ENCODE assay signal across 13 mouse cellular contexts in the genomic region with DNA sequence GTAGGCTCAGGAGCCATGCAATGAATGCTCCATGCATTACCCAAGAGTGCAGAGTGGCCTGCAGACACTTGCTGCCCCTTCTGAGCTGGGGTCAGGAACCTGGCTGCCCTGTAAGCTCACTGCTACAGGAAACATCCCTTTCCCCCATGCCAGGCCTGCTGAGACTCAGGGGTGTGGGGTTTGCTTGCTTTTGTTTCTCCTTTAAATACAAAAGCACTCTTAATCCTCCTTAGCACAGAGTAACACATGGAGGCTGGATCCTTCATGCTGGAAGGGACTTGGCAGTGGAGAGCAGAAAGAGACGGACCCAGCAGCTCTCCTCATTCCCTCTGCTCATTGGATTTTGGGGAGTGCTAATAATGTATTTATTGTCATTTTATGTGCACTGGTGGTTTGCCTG.
A peak's percentile ranks its signal among the peaks of the same experiment; 100 is the strongest.
DNase-seq lines count a peak whose midpoint lies in the region; ATAC-seq lines count a peak whose summit lies in the region.
"Had no signal": no experiment of that assay in that cellular context is flagged by ENCODE, and none has a peak within 500 bp of the region (broad histone marks: within the 10 kb centered on the region; RNA-seq: fewer than 3 reads in every experiment).

No protein-coding gene starts in this region.

- no peak overlapping the region for H3K4me2 ChIP-seq in neural tube, embryonic 15.5 days
- H3K4me2 ChIP-seq in midbrain, embryonic 11.5 days: peak overlapping the region; percentile 24; the same call in 1 of the 2 replicates

- no peak overlapping the region for H3K9ac ChIP-seq in neural tube, embryonic 15.5 days (replicated peaks)
- H3K9ac ChIP-seq in midbrain, embryonic 11.5 days (ENCODE audit: low read length): peak overlapping the region; percentile 36; the same call in 1 of the 2 replicates

- peak overlapping the region; percentile 13; the same call in 1 of the 2 replicates for H3K27ac ChIP-seq in neural tube, embryonic 15.5 days (replicated peaks)
- peak overlapping the region; percentile 83 for H3K27ac ChIP-seq in forebrain, embryonic 10.5 days
- peak overlapping the region; percentile 30; the same call in 1 of the 2 replicates for H3K27ac ChIP-seq in midbrain, embryonic 11.5 days (ENCODE audit: low read depth, low read length)
- H3K27ac ChIP-seq: stomach, postnatal 0 days had no signal

- H3K4me3 ChIP-seq in neural tube, embryonic 15.5 days (replicated peaks): no peak overlapping the region
- H3K4me3 ChIP-seq in forebrain, embryonic 10.5 days: peak overlapping the region; percentile 18; the same call in 1 of the 2 replicates
- H3K4me3 ChIP-seq in midbrain, embryonic 11.5 days (ENCODE audit: low read depth, low read length): no peak overlapping the region

- no peak for DNase-seq in neural tube, embryonic 10.5 days (ENCODE audit: extremely low spot score, low spot score)
- peak; percentile 68 for DNase-seq in forebrain, embryonic 10.5 days (ENCODE audit: extremely low spot score, low spot score)
- DNase-seq in midbrain, embryonic 11.5 days (ENCODE audit: low spot score, missing footprints): peak; percentile 96
- no peak for DNase-seq in layer of hippocampus, postnatal 10 days (ENCODE audit: low spot score in 2 of 2)
- no peak for DNase-seq in cerebellum, postnatal 36 days
- DNase-seq: adrenal gland, postnatal 14 days; thymus, postnatal 36 days had no signal

- no peak for ATAC-seq in neural tube, embryonic 15.5 days (ENCODE audit: low FRiP score)
- peak; percentile 70 for ATAC-seq in midbrain, embryonic 11.5 days (ENCODE audit: low FRiP score)
- ATAC-seq in frontal cortex, adult (ENCODE audit: low TSS enrichment): no peak
- ATAC-seq: intestine, embryonic 16.5 days; lung, postnatal 0 days; Patski had no signal

- H3K9me3 ChIP-seq in neural tube, embryonic 15.5 days (replicated peaks): no peaks in the 10 kb centered on the region
- no peaks in the 10 kb centered on the region for H3K9me3 ChIP-seq in forebrain, embryonic 10.5 days
- H3K9me3 ChIP-seq in midbrain, embryonic 11.5 days (ENCODE audit: control insufficient read depth, low read length): no peaks in the 10 kb centered on the region

- no peaks in the 10 kb centered on the region for H3K27me3 ChIP-seq in neural tube, embryonic 15.5 days (replicated peaks)
- H3K27me3 ChIP-seq in forebrain, embryonic 10.5 days (ENCODE audit: poor library complexity, severe bottlenecking): no peaks in the 10 kb centered on the region
- no peaks in the 10 kb centered on the region for H3K27me3 ChIP-seq in midbrain, embryonic 11.5 days (ENCODE audit: control insufficient read depth, insufficient read depth, low read length)

- 47% methylated on average over 1 of the region's 1 CpGs for WGBS in neural tube, embryonic 15.5 days
- 33% methylated on average over 1 of the region's 1 CpGs for WGBS in forebrain, embryonic 10.5 days
- 23% methylated on average over 1 of the region's 1 CpGs for WGBS in midbrain, embryonic 11.5 days

- no peaks in the 10 kb centered on the region for H3K36me3 ChIP-seq in neural tube, embryonic 15.5 days
- H3K36me3 ChIP-seq in forebrain, embryonic 10.5 days (replicated peaks): no peaks in the 10 kb centered on the region
- no peaks in the 10 kb centered on the region for H3K36me3 ChIP-seq in midbrain, embryonic 11.5 days (ENCODE audit: control insufficient read depth, insufficient read depth, low read length)

- H3K4me1 ChIP-seq in neural tube, embryonic 15.5 days: peaks cover 27% of the 10 kb centered on the region
- H3K4me1 ChIP-seq in forebrain, embryonic 10.5 days: peaks cover 46% of the 10 kb centered on the region
- peaks cover 19% of the 10 kb centered on the region for H3K4me1 ChIP-seq in midbrain, embryonic 11.5 days (ENCODE audit: control insufficient read depth, insufficient read depth, low read length)

Comparison
In these comparisons a context has a peak if more than half of its experiments do, and no peak if none do; other contexts are left out.
1. H3K27ac ChIP-seq: peak in every context shown above with its lines; median percentile 83 in forebrain, embryonic 10.5 days; 30 in midbrain, embryonic 11.5 days; 13 in neural tube, embryonic 15.5 days.
2. DNase-seq: peak in forebrain, embryonic 10.5 days (single experiment) and midbrain, embryonic 11.5 days (single experiment); none in neural tube, embryonic 10.5 days (single experiment), layer of hippocampus, postnatal 10 days (0 of 2) and cerebellum, postnatal 36 days (0 of 2).